Mouse (Mus musculus) neutrophil, adult 5-6 weeks (primary cell): ENCODE data around the gene Myo1c. TPM values are rescaled to one million over a fixed set of nuclear protein-coding genes. Genes with fewer than 3 reads are reported as not detected.

Experiments used
- ATAC-seq: fragments of 151-379, 151-347 bp; 2 replicates; pipeline ENCODE4 v1.8.0; 2017; ENCODE audit warnings: mild to moderate bottlenecking, moderate TSS enrichment; ENCODE audit not compliant: insufficient number of reproducible peaks, poor library complexity, low FRiP score, severe bottlenecking; ENCODE audit errors: extremely low read depth
- total RNA-seq: library from RNA; stranded (forward); fragments of 200-1000 nt; gene quantifications from 2 replicates; pipeline ENCODE4 v1.2.3, GENCODE M21; 2017

Myo1c gene
- total RNA-seq, 1 experiment from 2014 or later: 163 TPM

DNA sequence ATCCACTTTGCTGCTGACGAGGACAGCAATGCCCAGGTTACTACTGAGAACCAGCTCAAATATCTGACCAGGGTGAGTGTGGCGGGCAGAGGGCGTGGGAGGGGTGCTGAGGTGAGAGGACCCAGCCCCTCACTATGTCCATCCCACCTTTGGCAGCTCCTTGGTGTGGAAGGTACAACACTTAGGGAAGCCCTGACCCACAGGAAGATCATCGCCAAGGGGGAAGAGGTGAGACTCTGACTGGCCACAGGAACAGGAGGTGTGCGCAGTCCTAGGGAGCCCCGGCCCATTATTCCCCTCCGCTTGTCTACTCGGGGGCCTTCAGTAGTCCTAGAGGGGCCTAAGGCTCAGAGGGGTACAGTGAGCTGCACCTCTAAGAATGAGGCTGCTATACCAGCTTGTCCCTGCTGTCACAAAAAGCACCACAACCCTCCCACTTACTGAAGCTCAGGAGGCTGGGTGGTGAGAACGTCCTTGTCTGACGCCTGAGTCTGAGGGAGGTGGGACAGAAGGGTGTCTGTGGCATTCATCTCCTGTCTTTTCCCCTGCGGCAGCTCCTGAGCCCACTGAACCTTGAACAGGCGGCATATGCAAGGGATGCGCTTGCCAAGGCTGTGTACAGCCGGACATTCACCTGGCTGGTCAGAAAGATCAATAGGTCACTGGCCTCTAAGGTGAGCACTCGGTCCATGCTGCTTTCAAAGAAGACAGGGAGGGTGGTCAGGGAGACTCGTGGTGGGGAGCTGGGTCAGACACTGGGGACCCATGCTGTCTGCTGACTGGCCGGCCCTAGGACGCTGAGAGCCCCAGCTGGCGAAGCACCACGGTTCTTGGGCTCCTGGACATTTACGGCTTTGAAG is 10.9 kb downstream of the Myo1c start:
- ATAC-seq: no peak

- ATAC-seq: no peak
These were observed 11.8 kb downstream of the Myo1c start for GRCm38 (mm10) chr11:75662131-75662530.

GRCm38 (mm10) chr11:75666296-75666695 is 16.0 kb downstream of the Myo1c start:
- no peak for ATAC-seq

DNA sequence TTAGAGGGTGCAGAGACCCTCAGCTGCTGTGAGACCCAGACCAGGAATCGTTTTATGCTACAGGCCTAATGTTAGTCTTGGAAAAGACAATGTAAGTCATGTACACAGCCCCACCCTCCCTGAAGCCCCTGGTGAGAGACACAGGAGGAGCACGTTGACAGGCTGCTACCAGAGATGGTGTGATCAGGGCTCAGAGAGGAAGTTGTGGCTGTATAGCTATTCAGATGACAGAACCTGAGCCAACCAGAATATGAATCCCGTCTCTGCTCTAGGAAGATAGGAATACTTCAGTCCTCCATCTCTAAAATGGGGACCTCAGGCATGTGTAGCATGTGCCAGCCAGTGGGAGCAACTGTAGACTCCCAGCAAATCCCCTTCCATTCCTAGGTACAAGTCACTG is 18.3 kb downstream of the Myo1c start:
- ATAC-seq: no peak

DNA sequence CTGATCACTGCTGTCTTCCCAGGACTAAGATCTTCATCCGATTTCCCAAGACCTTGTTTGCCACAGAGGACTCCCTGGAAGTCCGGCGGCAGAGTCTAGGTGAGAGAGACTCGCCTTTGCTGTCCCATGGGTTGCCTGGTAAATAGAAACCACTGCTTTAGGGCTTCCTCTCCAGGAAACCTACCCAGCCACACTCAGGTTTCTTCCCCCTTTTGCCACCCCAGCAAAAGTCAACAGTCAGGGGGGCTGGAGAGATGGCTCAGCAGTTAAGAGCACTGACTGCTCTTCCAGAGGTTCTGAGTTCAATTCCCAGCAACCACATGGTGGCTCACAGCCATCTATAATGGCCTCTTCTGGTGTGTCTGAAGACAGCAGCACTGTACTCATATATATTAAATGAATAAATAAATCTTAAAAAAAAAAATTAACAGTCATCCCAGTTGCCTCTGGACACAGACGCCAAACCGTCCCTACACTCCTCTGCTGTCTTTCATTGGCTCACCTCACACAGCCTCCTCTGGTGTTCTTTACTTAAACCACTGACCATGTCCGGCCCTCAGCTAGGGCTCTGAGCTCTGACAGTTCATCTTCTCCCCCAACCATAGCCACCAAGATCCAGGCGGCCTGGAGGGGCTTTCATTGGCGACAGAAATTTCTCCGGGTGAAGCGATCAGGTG is 19.0 kb downstream of the Myo1c start:
- ATAC-seq: no peak

DNA sequence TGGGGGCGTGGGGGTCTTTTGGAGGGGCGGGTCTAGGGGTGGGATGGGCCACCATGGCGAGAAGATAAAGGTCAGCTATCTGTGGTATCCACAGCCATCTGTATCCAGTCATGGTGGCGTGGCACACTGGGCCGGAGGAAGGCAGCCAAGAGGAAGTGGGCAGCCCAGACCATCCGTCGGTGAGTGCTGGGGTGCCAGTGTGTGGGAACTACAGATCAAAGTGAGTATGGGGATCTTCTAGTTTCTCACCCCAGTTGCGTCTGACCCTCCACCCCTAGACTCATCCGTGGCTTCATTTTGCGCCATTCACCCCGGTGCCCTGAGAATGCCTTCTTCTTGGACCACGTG is 19.5 kb downstream of the Myo1c start:
- ATAC-seq: no peak

DNA sequence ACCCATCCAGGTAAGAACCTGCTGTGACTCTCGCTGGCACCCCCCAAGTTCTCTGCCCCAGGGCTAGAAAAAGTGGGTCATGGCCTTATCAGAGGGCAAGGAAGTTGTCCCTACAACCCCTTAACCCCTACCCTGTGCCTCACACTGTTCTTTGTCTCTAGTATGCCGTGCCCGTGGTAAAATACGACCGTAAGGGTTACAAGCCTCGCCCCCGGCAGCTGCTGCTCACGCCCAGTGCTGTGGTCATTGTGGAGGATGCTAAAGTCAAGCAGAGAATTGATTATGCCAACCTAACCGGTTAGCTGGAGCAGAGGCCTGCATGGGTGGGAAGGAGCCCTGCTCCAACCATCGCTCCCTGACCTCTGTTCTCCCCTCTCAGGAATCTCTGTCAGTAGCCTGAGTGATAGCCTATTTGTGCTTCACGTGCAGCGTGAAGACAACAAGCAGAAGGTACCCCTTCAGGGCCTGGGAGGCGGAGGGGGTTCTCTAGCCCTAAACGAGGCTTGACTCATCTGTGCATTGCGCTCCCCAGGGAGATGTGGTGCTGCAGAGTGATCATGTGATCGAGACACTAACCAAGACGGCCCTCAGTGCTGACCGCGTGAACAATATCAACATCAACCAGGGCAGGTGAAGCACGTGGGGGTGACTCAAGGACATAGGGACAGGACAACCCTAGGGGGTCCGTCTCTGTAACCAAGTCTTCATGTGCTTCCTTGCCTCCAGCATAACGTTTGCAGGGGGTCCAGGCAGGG is 21.3 kb downstream of the Myo1c start:
- no peak for ATAC-seq

DNA sequence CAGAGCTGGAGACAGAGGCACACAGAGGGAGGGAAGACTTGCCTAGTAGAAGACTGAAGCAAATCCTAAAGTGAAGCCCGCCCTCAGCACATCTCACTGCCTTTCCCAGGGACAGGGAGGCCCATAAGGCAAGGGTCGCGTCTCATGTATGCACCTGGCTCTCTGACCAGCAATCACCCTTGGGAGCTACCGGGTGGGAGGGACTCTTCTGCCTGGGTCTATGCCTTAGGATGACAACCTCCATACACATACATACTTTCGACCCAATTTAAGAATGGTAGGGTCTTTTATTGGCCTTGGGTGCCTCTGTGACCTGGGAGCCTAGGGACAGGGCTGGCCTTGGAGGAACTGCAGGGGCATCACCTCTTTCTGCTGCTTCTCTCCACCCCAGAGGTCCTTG is 23.1 kb downstream of the Myo1c start:
- no peak for ATAC-seq

GRCm38 (mm10) chr11:75674875-75675274 is 24.6 kb downstream of the Myo1c start:
- no peak for ATAC-seq

DNA sequence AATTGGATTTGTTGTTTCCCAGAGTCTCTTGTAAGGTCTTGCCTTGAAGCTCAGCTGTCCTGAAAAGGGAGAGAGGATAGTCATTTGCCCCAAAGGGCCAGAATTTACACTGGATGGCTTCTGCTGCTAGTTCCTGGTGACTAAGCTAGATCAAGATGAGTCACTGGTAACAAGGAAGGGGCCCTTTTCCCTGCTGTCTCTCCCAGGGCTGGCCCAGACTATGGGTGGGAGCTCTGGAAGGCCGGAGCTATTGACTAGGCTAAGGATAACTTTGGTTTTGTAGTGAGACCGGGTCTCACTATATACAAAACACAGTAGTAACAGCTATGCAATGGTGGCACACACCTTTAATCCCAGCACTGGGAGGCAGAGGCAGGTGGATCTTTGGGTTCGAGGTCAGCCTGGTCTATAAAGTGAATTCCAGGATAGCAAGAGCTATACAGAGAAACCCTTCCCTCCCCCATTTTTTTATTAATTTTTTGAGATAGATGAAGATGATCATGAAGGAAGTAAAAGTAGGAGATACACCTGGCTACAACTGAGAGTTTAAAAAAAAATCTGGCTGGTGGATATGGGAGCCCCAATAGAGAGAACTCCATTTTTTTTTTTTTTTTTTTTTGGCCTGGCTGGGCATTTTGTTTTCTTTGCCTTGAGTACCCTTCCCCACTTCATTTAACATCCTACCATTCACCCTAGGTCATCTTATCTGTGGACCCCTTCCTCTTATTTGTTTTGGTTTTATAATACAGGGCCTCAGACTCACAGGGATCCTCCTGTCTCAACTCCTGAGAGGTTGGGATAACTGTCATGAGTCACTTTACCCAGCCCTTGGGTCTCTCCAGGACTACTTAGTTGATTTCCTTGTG is 27.8 kb downstream of the Myo1c start:
- no peak for ATAC-seq

GRCm38 (mm10) chr11:75678747-75679438 is 28.6 kb downstream of the Myo1c start, which contains the start of gene Crk:
Gene Crk, plus strand, starts transcription at chr11:75679259.
- ATAC-seq: peak; percentile 91

DNA sequence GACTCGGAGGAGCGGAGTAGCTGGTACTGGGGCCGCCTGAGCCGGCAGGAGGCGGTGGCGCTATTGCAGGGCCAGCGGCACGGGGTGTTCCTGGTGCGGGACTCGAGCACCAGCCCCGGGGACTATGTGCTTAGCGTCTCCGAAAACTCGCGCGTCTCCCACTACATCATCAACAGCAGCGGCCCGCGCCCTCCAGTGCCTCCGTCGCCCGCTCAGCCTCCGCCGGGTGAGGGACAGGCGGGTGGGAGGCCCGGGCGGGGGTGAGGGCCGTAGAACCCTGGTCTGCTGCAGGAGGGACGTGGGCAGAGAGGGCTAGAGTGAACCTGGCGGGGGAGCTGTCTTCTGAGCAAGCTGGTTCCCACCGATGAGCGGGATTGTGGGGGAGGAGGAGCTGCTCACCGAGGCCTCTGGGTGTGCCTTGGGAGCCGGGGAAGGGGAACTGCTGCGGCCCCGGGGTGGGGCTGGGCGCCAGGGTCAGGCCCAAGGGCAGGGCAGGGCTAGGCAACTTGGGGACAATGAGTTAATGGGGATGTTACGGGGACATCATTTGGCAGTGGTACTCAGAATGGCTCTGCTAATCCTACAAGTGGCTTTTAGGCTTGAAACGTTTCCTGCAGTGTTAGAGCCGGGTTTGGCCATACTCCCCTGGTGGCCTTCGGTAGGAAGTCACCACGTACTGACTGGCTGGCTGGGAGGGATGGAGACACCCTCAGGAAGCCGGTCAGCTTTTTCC is 29.3 kb downstream of the Myo1c start:
- peak; percentile 37; the same call in 1 of the 2 replicates for ATAC-seq

DNA sequence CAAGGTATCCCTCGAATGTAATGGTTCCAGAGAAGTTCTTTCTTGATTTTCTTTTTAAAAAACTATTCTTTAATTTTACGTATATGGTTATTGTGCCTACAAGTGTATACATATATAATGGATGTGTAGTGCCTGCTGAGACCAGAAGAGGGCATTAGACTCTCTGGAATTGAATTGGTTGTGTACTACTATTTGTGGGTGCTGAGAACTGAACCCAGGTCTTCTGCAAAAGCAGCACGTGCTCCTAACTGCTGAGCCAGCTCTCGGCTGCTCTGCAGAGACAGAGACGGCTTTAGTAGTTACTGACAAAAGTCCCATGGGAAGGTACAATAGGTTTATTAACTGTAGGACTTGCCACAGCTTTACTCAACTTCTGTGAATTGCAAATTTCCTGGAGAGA is 34.2 kb downstream of the Myo1c start:
- no peak for ATAC-seq

- no peak for ATAC-seq
These were observed 34.7 kb downstream of the Myo1c start for GRCm38 (mm10) chr11:75684956-75685355.

- ATAC-seq: no peak
These were observed 37.2 kb downstream of the Myo1c start for GRCm38 (mm10) chr11:75687343-75687993.

GRCm38 (mm10) chr11:75688132-75688531 is 37.8 kb downstream of the Myo1c start:
- no peak for ATAC-seq

GRCm38 (mm10) chr11:75689977-75690376 is 39.7 kb downstream of the Myo1c start:
- no peak for ATAC-seq
